Mouse (Mus musculus) kidney, embryonic 15.5 days (tissue): ENCODE measurements at regions not wholly inside any gene's neighbourhood (a gene's known extent, or its start where the extent isn't known, plus 50 kb on each side); places are given as distances from the start of the nearest gene placed in this dataset.

Experiments
- ATAC-seq: fragments of 200-750 bp; cut with Nextera tagmentation; replicated peaks from 2 replicates; pipeline ENCODE4 v1.8.0; 2017; ENCODE audit warnings: moderate TSS enrichment; ENCODE audit not compliant: low FRiP score
- H3K27ac ChIP-seq: fragments of 300-500 bp; sonication (generic); 2 replicates; pipeline ENCODE4 v1.5.1; 2015; ENCODE audit warnings: mild to moderate bottlenecking, inconsistent platforms
- H3K27me3 ChIP-seq: fragments of 300-500 bp; sonication (generic); 2 replicates; pipeline ENCODE4 v1.6.1; 2015; ENCODE audit warnings: inconsistent platforms
- H3K36me3 ChIP-seq: fragments of 300-500 bp; sonication (generic); 2 replicates; pipeline ENCODE4 v1.6.1; 2015; ENCODE audit warnings: inconsistent platforms
- H3K4me1 ChIP-seq: fragments of 300-500 bp; sonication (generic); 2 replicates; pipeline ENCODE4 v1.6.1; 2015; ENCODE audit warnings: inconsistent platforms
- H3K4me2 ChIP-seq: fragments of 300-500 bp; sonication (generic); 2 replicates; pipeline ENCODE4 v1.6.1; 2015; ENCODE audit warnings: moderate library complexity, mild to moderate bottlenecking, inconsistent platforms
- H3K4me3 ChIP-seq: fragments of 300-500 bp; sonication (generic); replicated peaks from 2 replicates; pipeline ENCODE4 v1.5.1; 2015; ENCODE audit warnings: mild to moderate bottlenecking, inconsistent platforms
- H3K9ac ChIP-seq: fragments of 300-500 bp; sonication (generic); 2 replicates; pipeline ENCODE4 v1.6.1; 2015; ENCODE audit warnings: mild to moderate bottlenecking, inconsistent platforms
- H3K9me3 ChIP-seq: fragments of 300-500 bp; sonication (generic); replicated peaks from 2 replicates; pipeline ENCODE4 v1.6.1; 2016; ENCODE audit warnings: inconsistent platforms
- WGBS: fragments of 180-500 bp; shearing (Covaris S2); methylation state at CpG from one replicate; pipeline ENCODE4 v1.1.7; 2015; ENCODE audit warnings: mixed read lengths; 5-methylcytosine and 5-hydroxymethylcytosine counted together

DNA sequence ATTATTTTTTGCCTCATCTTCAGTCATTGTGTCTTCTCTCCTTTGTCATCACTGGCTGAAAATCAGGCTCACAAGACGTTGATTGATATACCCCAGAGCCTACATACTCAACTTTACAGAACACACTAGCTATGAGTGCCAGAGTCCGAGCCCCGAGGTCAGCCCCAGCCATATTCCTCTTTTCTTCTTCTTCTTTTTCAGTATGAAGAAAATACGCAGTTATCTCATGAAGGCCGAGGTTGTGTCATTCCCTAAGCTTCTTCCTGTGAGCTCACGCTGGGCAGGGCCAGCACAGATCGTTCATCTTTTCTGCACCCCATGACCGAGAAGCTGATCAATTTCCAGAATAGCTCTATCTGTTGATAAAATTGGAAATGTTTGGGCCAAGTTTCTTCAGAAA lies 192.7 kb upstream of the Unc93a2 start:
- no peaks in the 10 kb centered on the region for H3K36me3 ChIP-seq
- no peaks in the 10 kb centered on the region for H3K4me1 ChIP-seq
- no peaks in the 10 kb centered on the region for H3K27me3 ChIP-seq
- no peaks in the 10 kb centered on the region for H3K9me3 ChIP-seq
- H3K4me2 ChIP-seq = no peak overlapping the region
- ATAC-seq = no peak
- 85% methylated on average over 8 of the region's 8 CpGs for WGBS
- no peak overlapping the region for H3K4me3 ChIP-seq
- H3K27ac ChIP-seq = no peak overlapping the region
- no peak overlapping the region for H3K9ac ChIP-seq

- no peaks in the 10 kb centered on the region for H3K36me3 ChIP-seq
- no peak overlapping the region for H3K9ac ChIP-seq
- no peak overlapping the region for H3K4me3 ChIP-seq
- H3K4me2 ChIP-seq = no peak overlapping the region
- ATAC-seq = no peak
- no peaks in the 10 kb centered on the region for H3K4me1 ChIP-seq
- no peak overlapping the region for H3K27ac ChIP-seq
- WGBS = 63% methylated on average over 4 of the region's 4 CpGs
- H3K27me3 ChIP-seq = no peaks in the 10 kb centered on the region
- H3K9me3 ChIP-seq = no peaks in the 10 kb centered on the region
These were observed 192.0 kb upstream of the Unc93a2 start for GRCm38 (mm10) chr17:7577227-7577626.

DNA sequence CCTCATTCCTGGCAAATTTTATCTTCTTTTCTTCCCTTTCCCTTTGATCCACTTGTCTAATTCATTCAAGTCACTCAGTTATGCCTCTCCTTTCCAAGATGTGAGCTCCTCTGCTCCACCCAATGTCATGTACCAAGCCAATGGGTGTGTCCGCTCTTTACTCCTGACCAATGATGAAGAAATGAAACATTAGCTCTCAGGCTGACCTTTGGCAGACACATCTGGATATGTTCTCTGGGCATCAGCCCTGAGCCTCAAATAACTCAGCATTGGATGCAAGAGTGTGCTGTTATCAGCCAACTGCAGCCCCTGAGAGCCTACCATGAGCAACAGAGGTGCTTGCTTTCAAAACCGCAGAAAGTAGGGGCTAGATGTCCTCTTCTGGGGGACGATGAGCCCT lies 186.2 kb upstream of the Unc93a2 start:
- Histone ChIP-seq H3K9me3 (no peaks in the 10 kb centered on the region), H3K4me1 (no peaks in the 10 kb centered on the region), H3K36me3 (no peaks in the 10 kb centered on the region), H3K9ac (no peak overlapping the region), H3K4me3 (no peak overlapping the region), H3K4me2 (no peak overlapping the region), H3K27me3 (no peaks in the 10 kb centered on the region), H3K27ac (no peak overlapping the region)
- WGBS = 94% methylated on average over 3 of the region's 3 CpGs
- no peak for ATAC-seq

DNA sequence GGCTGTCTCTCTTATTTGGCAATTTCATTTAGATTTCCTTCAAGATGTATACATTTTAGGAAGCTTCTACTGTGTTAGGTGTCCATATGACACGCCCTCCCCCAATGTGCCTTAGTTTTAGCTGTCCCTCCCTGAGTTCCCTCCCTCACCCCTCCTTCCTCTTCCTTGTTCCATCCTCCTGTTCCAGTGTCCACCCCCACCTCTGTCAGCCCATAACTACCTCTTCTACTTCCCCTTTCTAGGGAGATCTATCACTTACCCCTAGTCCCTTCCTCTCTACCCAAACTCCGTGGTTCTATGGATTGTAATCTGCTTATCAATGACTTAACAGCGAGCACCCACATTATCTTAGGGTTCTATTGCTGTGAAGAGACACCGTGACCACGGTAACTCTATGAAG lies 183.2 kb upstream of the Unc93a2 start:
- H3K36me3 ChIP-seq = no peaks in the 10 kb centered on the region
- H3K4me3 ChIP-seq = no peak overlapping the region
- H3K4me2 ChIP-seq = no peak overlapping the region
- H3K27ac ChIP-seq = no peak overlapping the region
- no peaks in the 10 kb centered on the region for H3K27me3 ChIP-seq
- 93% methylated on average over 5 of the region's 5 CpGs for WGBS
- H3K4me1 ChIP-seq = no peaks in the 10 kb centered on the region
- no peaks in the 10 kb centered on the region for H3K9me3 ChIP-seq
- ATAC-seq = no peak
- H3K9ac ChIP-seq = no peak overlapping the region

DNA sequence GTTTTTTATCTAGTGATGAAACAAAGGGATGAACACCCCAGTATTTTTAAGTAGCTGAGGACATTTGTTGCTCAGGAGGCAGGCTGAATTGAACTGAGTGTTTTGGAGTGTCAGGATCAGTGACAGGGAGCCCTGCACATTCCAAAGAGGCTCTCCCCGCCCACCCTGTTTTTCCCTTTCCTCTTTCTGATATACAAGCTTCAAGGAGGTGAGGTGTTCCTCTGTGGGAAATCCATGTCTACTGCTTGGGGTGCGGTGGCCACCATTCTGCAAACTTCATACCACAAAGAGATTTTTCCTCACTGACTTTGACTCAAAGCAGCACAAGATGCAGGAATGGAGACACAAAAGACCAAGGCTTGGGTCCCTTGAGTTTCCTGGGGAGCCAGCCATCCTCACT lies 180.5 kb upstream of the Unc93a2 start:
- H3K4me1 ChIP-seq = no peaks in the 10 kb centered on the region
- H3K27me3 ChIP-seq = no peaks in the 10 kb centered on the region
- H3K27ac ChIP-seq = no peak overlapping the region
- H3K4me3 ChIP-seq = no peak overlapping the region
- no peak overlapping the region for H3K9ac ChIP-seq
- no peaks in the 10 kb centered on the region for H3K9me3 ChIP-seq
- no peaks in the 10 kb centered on the region for H3K36me3 ChIP-seq
- ATAC-seq = no peak
- no peak overlapping the region for H3K4me2 ChIP-seq
- WGBS = 91% methylated on average over 2 of the region's 2 CpGs

DNA sequence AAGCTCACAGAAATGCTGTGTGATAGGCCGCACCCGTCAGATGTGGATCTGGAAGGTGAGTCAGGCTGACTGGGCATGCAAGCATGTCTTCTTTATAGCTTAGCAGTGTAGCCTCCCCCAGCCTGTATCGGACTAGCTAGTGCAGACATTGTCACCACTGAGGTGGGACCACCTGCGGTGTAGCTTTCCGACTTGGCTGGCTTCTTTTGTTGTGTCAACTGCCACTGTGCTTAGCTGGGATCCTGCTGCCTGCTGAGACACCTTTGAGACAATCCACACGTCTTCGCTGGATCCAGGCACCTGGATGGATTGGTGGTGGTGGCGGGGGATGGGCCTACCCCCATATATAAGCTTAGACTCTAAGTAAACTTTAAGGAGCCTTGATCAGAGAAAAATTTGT lies 177.7 kb upstream of the Unc93a2 start:
- no peaks in the 10 kb centered on the region for H3K36me3 ChIP-seq
- no peak for ATAC-seq
- H3K27me3 ChIP-seq = no peaks in the 10 kb centered on the region
- no peaks in the 10 kb centered on the region for H3K9me3 ChIP-seq
- 46% methylated on average over 8 of the region's 8 CpGs for WGBS
- H3K9ac ChIP-seq = no peak overlapping the region
- H3K4me1 ChIP-seq = no peaks in the 10 kb centered on the region
- H3K4me2 ChIP-seq = no peak overlapping the region
- no peak overlapping the region for H3K27ac ChIP-seq
- no peak overlapping the region for H3K4me3 ChIP-seq

- ATAC-seq = no peak
These were observed 163.2 kb upstream of the Unc93a2 start for GRCm38 (mm10) chr17:7548456-7548855.

DNA sequence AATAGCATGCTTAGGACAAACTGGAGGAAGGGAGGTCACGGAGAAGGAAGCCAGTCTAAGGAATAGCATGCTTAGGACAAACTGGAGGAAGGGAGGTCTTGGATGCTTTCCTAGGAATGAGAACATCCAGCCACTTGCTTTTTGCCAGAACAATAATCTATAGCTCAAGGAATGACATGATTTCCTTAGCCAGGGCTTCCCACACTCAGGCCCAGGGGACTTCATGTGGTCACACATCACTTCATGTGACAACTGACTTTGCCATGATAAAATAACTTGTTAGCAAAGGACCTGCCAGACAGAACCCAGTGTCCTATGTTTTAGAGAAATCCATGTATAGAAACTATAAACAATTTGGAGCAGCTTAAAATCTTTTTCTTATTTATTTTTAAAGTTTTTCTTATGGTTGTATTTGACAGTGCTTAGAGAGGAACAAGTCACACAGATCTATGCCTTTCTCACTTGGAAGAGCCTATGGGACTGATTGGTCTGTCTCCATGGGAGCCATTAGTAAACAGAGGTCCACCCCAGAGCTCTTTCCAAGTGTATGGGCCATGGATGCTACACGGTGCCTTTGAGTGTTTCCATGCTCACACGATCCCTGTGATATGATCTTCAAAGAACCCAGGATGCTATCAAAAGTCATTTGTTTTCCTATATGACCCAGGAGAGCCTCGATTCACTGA lies 153.3 kb upstream of the Unc93a2 start:
- Histone ChIP-seq H3K9ac (no peak overlapping the region), H3K4me3 (no peak overlapping the region), H3K27ac (0 out of 2 replicates have a peak overlapping the region, but pooled peaks have one; percentile 37), H3K9me3 (no peaks in the 10 kb centered on the region), H3K4me1 (peaks cover 6% of the 10 kb centered on the region; the same call in 1 of the 2 replicates), H3K36me3 (no peaks in the 10 kb centered on the region), H3K4me2 (no peak overlapping the region), H3K27me3 (no peaks in the 10 kb centered on the region)
- WGBS = 63% methylated on average over 4 of the region's 4 CpGs
- no peak for ATAC-seq

More at GRCm38 (mm10) chr17:7548456-7548855, 163.2 kb upstream of the Unc93a2 start:
- no peaks in the 10 kb centered on the region for H3K27me3 ChIP-seq
- H3K4me3 ChIP-seq = no peak overlapping the region
- no peak overlapping the region for H3K9ac ChIP-seq
- H3K9me3 ChIP-seq = no peaks in the 10 kb centered on the region
- no peaks in the 10 kb centered on the region for H3K4me1 ChIP-seq
- H3K4me2 ChIP-seq = no peak overlapping the region
- no peaks in the 10 kb centered on the region for H3K36me3 ChIP-seq
- WGBS = 87% methylated on average over 2 of the region's 2 CpGs
- H3K27ac ChIP-seq = no peak overlapping the region

DNA sequence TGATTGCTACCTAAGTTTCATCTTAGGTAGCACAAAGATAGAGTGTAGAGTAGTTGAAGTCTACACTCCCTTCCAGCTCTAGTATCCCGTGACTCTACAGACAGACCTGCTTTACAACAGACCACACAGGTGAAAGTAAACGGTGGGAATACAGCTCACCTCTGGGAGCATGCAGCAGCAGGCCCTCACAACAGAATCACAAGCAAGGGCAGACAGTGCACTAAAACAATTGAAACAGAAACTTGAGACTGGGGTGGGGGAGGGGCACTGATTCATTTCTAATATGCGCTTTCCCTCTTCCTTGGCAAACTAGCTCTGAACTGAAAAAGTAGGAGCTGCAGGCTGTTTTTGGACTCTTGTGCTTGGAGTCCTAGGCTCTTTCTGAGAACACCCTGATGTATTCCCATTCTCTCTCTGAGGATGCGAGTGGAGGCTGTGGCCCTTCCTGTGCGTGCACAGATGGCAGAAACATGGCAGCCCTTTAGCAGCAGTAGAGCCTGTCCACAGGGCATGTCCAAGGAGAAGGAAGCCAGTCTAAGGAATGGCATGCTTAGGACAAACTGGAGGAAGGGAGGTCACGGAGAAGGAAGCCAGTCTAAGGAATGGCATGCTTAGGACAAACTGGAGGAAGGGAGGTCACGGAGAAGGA lies 152.5 kb upstream of the Unc93a2 start:
- no peak overlapping the region for H3K4me3 ChIP-seq
- no peak overlapping the region for H3K4me2 ChIP-seq
- H3K9ac ChIP-seq = no peak overlapping the region
- H3K4me1 ChIP-seq = peaks cover 6% of the 10 kb centered on the region; the same call in 1 of the 2 replicates
- H3K27me3 ChIP-seq = no peaks in the 10 kb centered on the region
- no peaks in the 10 kb centered on the region for H3K36me3 ChIP-seq
- H3K27ac ChIP-seq = peak overlapping the region; percentile 64
- 56% methylated on average over 7 of the region's 7 CpGs for WGBS
- ATAC-seq = no peak
- no peaks in the 10 kb centered on the region for H3K9me3 ChIP-seq

DNA sequence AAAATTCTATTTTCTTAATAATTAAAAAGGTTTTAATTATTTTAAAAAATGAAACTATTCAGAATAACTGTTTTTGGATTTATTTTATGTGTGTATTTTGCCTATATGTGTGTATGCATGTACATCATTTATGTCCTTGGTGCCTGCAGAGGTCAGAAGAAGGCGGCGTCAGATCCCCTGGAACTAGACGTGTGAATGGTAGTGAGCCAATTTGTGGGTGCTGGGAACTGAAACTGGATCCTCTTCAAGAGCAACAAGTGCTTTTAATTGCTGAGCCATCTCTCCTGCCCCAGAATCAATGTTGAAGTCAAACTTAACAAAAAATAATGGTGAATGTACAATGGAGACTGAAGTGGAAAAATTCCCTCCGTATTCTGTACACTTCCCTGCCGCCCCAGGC lies 151.9 kb upstream of the Unc93a2 start:
- peaks cover 6% of the 10 kb centered on the region; the same call in 1 of the 2 replicates for H3K4me1 ChIP-seq
- H3K27ac ChIP-seq = peak overlapping the region; percentile 64
- H3K36me3 ChIP-seq = no peaks in the 10 kb centered on the region
- WGBS = 79% methylated on average over 5 of the region's 5 CpGs
- H3K9ac ChIP-seq = no peak overlapping the region
- H3K4me2 ChIP-seq = no peak overlapping the region
- H3K4me3 ChIP-seq = no peak overlapping the region
- no peaks in the 10 kb centered on the region for H3K9me3 ChIP-seq
- no peaks in the 10 kb centered on the region for H3K27me3 ChIP-seq
- no peak for ATAC-seq

GRCm38 (mm10) chr17:7534386-7535059 lies 149.3 kb upstream of the Unc93a2 start:
- Histone ChIP-seq H3K27me3 (no peaks in the 10 kb centered on the region), H3K27ac (no peak overlapping the region), H3K9ac (no peak overlapping the region), H3K4me2 (no peak overlapping the region), H3K4me3 (no peak overlapping the region), H3K4me1 (peaks cover 6% of the 10 kb centered on the region; the same call in 1 of the 2 replicates), H3K36me3 (no peaks in the 10 kb centered on the region), H3K9me3 (no peaks in the 10 kb centered on the region)
- no peak for ATAC-seq
- 83% methylated on average over 6 of the region's 6 CpGs for WGBS

- no peaks in the 10 kb centered on the region for H3K27me3 ChIP-seq
- 51% methylated on average over 2 of the region's 2 CpGs for WGBS
- no peaks in the 10 kb centered on the region for H3K36me3 ChIP-seq
- peaks cover 6% of the 10 kb centered on the region; the same call in 1 of the 2 replicates for H3K4me1 ChIP-seq
- H3K27ac ChIP-seq = no peak overlapping the region
- H3K4me3 ChIP-seq = no peak overlapping the region
- H3K9ac ChIP-seq = no peak overlapping the region
- H3K4me2 ChIP-seq = no peak overlapping the region
- ATAC-seq = no peak
- H3K9me3 ChIP-seq = no peaks in the 10 kb centered on the region
These were observed 148.3 kb upstream of the Unc93a2 start for GRCm38 (mm10) chr17:7533552-7533951.
